Mouse (Mus musculus) bone marrow macrophage, adult 2 months (primary cell): ENCODE results near the gene Nf1. TPM values are rescaled to one million over a fixed set of nuclear protein-coding genes. Genes with fewer than 3 reads are reported as not detected.

Source experiments
- H3K27ac ChIP-seq: 2 replicates; pipeline ENCODE4 v1.5.1; 2012; ENCODE audit warnings: low read depth, low read length; ENCODE audit not compliant: insufficient read depth
- H3K4me1 ChIP-seq: 2 replicates; pipeline ENCODE4 v1.6.1; 2012; ENCODE audit warnings: low read length; ENCODE audit not compliant: control insufficient read depth, insufficient read depth
- H3K4me3 ChIP-seq: 2 replicates; pipeline ENCODE4 v1.5.1; 2012; ENCODE audit warnings: mild to moderate bottlenecking, low read length, moderate library complexity; ENCODE audit not compliant: insufficient read depth
- CTCF ChIP-seq: IDR thresholded peaks from 2 replicates; pipeline ENCODE4 v1.5.1; 2012; ENCODE audit warnings: low read depth, mild to moderate bottlenecking, low read length, moderate library complexity
- POLR2A ChIP-seq: IDR thresholded peaks from 2 replicates; pipeline ENCODE4 v1.6.1; 2012; ENCODE audit warnings: mild to moderate bottlenecking, low read depth, low read length, borderline replicate concordance
- polyA plus RNA-seq: library from polyadenylated mRNA; stranded (reverse); fragments of >200 nt; gene quantifications from 2 replicates; pipeline ENCODE4 v1.2.4, GENCODE M21; 2012; ENCODE audit not compliant: missing spikeins, insufficient read depth, insufficient read length

Nf1 gene
- polyA plus RNA-seq, 1 experiment: 19.7 TPM

DNA sequence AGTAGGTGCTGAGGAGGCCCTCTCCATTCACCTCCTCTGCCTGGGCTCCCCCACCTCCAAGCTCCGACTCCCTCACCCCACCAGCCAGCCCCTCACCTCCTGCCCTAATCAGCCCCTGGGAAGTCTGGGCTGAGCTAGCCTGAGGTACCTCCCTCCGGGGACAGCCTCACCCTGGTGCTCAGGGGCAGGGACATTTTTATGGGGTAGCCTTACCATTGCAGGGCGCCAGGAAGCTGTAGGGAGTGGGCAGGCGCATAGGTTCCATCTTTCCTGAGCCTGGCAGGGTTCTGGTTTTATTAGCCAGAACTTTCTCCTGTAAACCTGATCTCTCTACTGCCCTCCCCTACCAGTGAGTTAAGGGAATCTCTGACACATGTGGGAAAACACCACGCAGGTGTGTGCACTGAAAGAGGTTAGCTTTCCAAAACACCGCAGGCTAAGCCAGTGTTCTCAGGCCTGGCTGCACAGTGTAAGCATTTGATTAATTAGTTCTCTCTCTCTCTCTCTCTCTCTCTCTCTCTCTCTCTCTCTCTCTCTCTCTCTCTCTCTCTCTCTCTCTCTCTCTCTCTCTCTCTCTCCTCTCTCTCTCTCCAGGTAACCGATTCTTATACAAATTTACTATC, 290.4 kb downstream of the Nf1 start:
- TF ChIP-seq POLR2A: no peak
- no peak for TF ChIP-seq CTCF
- Histone ChIP-seq H3K27ac (no peak overlapping the region), H3K4me1 (no peaks in the 10 kb centered on the region), H3K4me3 (no peak overlapping the region)

DNA sequence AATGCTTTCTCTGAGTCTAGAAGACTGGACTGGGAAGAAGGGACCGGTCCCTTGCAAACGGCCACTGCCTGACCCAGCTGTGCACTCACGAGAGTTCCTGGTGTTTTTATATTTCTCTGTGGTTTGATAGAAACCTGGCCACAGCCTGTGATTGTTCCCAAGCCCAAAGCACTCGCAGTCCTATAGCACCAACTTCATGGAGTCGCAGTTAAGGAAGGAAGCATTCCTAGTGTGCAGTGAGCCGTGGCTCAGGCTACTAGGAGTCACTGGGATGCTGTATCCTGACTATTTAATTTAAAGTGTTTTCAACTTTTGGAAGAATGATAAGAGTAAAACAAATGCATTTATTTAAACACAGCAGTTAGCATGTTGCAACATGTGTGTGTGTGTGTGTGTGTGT, 291.0 kb downstream of the Nf1 start:
- Histone ChIP-seq H3K4me3 (no peak overlapping the region), H3K4me1 (no peaks in the 10 kb centered on the region), H3K27ac (no peak overlapping the region)
- TF ChIP-seq POLR2A: no peak
- TF ChIP-seq CTCF: no peak

Other genes with a start within 250 kb of the Nf1 start
- 3.7 and 6.0 TPM in 2 replicates for gene Ksr1, start 193.3 kb upstream of the Nf1 start, polyA plus RNA-seq
- 181 and 218 TPM in 2 replicates for gene Wsb1, start 85.0 kb upstream of the Nf1 start, polyA plus RNA-seq
- gene Gm9964, start 42.8 kb upstream of the Nf1 start, polyA plus RNA-seq: not detected in 2 replicates
- 0.48 TPM in 1 of 2 replicates, not detected in the other for gene Omg, start 164.4 kb downstream of the Nf1 start, polyA plus RNA-seq
- gene Evi2b, start 184.1 kb downstream of the Nf1 start, polyA plus RNA-seq: 333 and 359 TPM in 2 replicates
- gene Evi2, start 190.9 kb downstream of the Nf1 start, polyA plus RNA-seq: 30.8 and 33.9 TPM in 2 replicates
- 423 and 440 TPM in 2 replicates for gene Evi2a, start 190.9 kb downstream of the Nf1 start, polyA plus RNA-seq